Mouse (Mus musculus): ENCODE data around the gene Filip1l.

- TF ChIP-seq CHD2 (IDR thresholded peaks at IDR 0.05; ENCODE audit: low read depth, low read length): no peak
- no peak for TF ChIP-seq MAFK (IDR thresholded peaks at IDR 0.05; ENCODE audit: insufficient read depth, low read depth, low read length)
Measured at GRCm38 (mm10) chr16:57359251-57359650, 6.4 kb downstream of the Filip1l start.
